Mouse (Mus musculus) liver, postnatal 0 days (tissue): ENCODE results near the gene Trcg1. TPM values are rescaled to one million over a fixed set of nuclear protein-coding genes. Genes with fewer than 3 reads are reported as not detected.
A peak's percentile ranks its signal among the peaks of the same experiment; 100 is the strongest.

Experiments
- ATAC-seq: fragments of 200-750 bp; cut with Nextera tagmentation; 2 replicates; pipeline ENCODE4 v1.8.0; 2017; ENCODE audit warnings: mild to moderate bottlenecking, moderate library complexity
- DNase-seq: peaks from one replicate; pipeline ENCODE4 v3.0.0-alpha.2; 2016
- H3K27ac ChIP-seq: fragments of 300-500 bp; sonication (generic); 2 replicates; pipeline ENCODE4 v1.5.1; 2014; ENCODE audit warnings: antibody characterized with exemption, moderate library complexity, mild to moderate bottlenecking, low read depth
- H3K27me3 ChIP-seq: fragments of 300-500 bp; sonication (generic); 2 replicates; pipeline ENCODE4 v1.6.1; 2014; ENCODE audit warnings: low read length, control low read depth, mixed read lengths; ENCODE audit not compliant: insufficient read depth
- H3K36me3 ChIP-seq: fragments of 300-500 bp; sonication (generic); replicated peaks from 2 replicates; pipeline ENCODE4 v1.6.1; 2014; ENCODE audit warnings: mild to moderate bottlenecking, control low read depth, low read length, moderate library complexity, mixed read lengths; ENCODE audit not compliant: insufficient read depth
- H3K4me1 ChIP-seq: fragments of 300-500 bp; sonication (generic); 2 replicates; pipeline ENCODE4 v1.6.1; 2014; ENCODE audit warnings: antibody characterized with exemption, mild to moderate bottlenecking, control low read depth; ENCODE audit not compliant: insufficient read depth
- H3K4me2 ChIP-seq: fragments of 300-500 bp; sonication (generic); 2 replicates; pipeline ENCODE4 v1.6.1; 2014; ENCODE audit warnings: low read depth, mild to moderate bottlenecking, low read length, moderate library complexity, mixed read lengths
- H3K4me3 ChIP-seq: fragments of 300-500 bp; sonication (generic); 2 replicates; pipeline ENCODE4 v1.5.1; 2014; ENCODE audit warnings: low read depth, low read length
- H3K9ac ChIP-seq: fragments of 300-500 bp; sonication (generic); replicated peaks from 2 replicates; pipeline ENCODE4 v1.6.1; 2014; ENCODE audit warnings: mild to moderate bottlenecking, moderate library complexity
- H3K9me3 ChIP-seq: fragments of 300-500 bp; sonication (generic); 2 replicates; pipeline ENCODE4 v1.6.1; 2016; ENCODE audit warnings: mild to moderate bottlenecking, control low read depth, low read length, mixed read lengths
- CTCF ChIP-seq: sonication (generic); IDR thresholded peaks from 2 replicates; pipeline ENCODE4 v1.5.1; 2016; ENCODE audit warnings: antibody characterized with exemption, low read depth
- EP300 ChIP-seq: IDR thresholded peaks from 2 replicates; pipeline ENCODE4 v1.6.1; 2016; ENCODE audit warnings: antibody characterized with exemption, low read depth, mild to moderate bottlenecking
- WGBS: fragments of 180-500 bp; shearing (Covaris S2); extraction: QIAGEN DNeasy Blood & Tissue Kit; methylation state at CpG from one replicate; pipeline ENCODE4 v1.1.7; 2014; ENCODE audit not compliant: insufficient replicate concordance; 5-methylcytosine and 5-hydroxymethylcytosine counted together
- polyA plus RNA-seq: library from polyadenylated mRNA; unstranded; fragments of >200 nt; fragmentation: Nextera tagmentation; extraction: Ambion mirVana; gene quantifications from 2 replicates; pipeline ENCODE4 v1.2.1, GENCODE M21; 2015

Gene Trcg1
- polyA plus RNA-seq, 1 experiment from 2014 or later = not detected

DNA sequence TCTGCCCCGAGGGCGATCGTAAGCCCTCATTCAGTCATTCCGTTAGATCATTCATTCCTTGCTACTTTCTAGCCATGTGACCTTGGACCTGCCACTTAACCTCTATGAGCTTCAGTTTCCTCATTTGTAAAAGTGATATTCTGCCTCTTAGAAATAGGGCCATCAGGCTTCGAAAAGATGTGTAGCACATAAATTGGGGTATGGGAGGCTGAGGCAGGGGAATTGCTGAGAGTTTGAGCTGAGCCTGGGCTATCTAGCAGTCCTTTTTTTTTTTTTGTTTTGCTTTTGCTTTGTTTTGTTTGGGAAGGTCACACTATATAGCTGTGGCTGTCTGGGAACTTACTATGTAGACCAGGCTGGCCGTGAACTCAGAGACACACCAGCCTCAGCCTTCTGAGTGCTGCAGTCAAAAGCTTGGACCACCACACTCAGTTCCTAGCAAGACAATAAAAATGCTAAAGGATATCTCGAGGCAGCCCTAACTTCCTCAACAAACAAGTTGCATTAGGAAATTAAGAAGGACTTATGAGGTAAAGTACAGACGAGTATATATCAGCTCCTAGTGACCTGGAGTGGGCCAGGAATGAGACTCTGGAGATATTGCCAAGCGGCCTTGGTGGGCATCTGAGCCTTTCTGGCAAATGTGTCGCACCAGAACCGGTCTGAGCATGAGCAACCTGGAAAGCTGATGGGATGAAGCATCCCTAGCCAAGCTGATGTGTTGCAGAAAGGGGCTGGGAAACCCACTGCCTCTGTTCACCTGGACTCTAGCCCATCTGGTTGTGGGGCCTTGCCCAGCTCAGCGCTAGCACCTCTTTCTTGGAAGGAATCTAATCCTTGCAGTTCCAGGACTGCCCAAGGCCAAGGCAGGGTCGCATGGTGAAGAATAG, 26.7 kb downstream of the Trcg1 start:
- Histone ChIP-seq H3K4me1 (peaks cover 33% of the 10 kb centered on the region), H3K36me3 (peaks cover 12% of the 10 kb centered on the region), H3K4me2 (peak overlapping the region; percentile 91), H3K9ac (peak overlapping the region; percentile 94), H3K4me3 (peak overlapping the region; percentile 81), H3K27ac (peak overlapping the region; percentile 93), H3K27me3 (no peaks in the 10 kb centered on the region), H3K9me3 (no peaks in the 10 kb centered on the region)
- no peak for ATAC-seq
- DNase-seq = no peak
- no peak for TF ChIP-seq CTCF
- TF ChIP-seq EP300 = 0 out of 2 replicates have a peak, but pooled peaks have one; percentile 12
- WGBS = 46% methylated on average over 13 of the region's 13 CpGs

DNA sequence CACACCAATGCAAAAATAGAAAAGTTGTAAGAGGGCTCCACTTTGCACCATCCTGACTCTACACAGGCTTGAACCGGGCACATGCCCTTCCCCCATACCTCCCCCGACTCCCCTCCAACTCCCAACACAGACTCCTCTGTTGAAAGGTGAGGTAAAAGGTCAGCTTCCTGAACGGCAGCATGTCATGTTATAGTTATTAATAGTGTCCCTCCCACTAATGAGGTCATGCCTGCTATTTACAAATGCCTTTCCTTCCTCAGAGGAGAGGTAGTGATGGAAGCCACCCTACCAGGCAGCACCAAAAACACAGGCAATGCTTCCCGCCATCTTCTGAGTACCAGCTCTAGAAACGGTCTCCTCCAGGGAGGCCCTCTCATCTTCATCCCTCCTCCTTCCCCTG, 28.8 kb downstream of the Trcg1 start:
- WGBS = 50% methylated on average over 5 of the region's 5 CpGs
- Histone ChIP-seq H3K4me1 (peaks cover 40% of the 10 kb centered on the region), H3K27me3 (no peaks in the 10 kb centered on the region), H3K4me2 (no peak overlapping the region), H3K27ac (no peak overlapping the region), H3K9me3 (no peaks in the 10 kb centered on the region), H3K9ac (no peak overlapping the region), H3K4me3 (no peak overlapping the region), H3K36me3 (no peaks in the 10 kb centered on the region)
- TF ChIP-seq EP300 (no peak), CTCF (no peak)
- DNase-seq (no peak), ATAC-seq (no peak)

- no peak overlapping the region for H3K9ac ChIP-seq
- H3K9me3 ChIP-seq = no peaks in the 10 kb centered on the region
- H3K4me3 ChIP-seq = no peak overlapping the region
- DNase-seq (no peak), ATAC-seq (no peak)
- H3K36me3 ChIP-seq = no peaks in the 10 kb centered on the region
- H3K4me2 ChIP-seq = no peak overlapping the region
- H3K4me1 ChIP-seq = peaks cover 36% of the 10 kb centered on the region
- TF ChIP-seq CTCF = no peak
- TF ChIP-seq EP300 = no peak
- 0 out of 2 replicates have a peak, but pooled peaks cover 3% of the 10 kb centered on the region for H3K27me3 ChIP-seq
- WGBS = 60% methylated on average over 5 of the region's 5 CpGs
- H3K27ac ChIP-seq = no peak overlapping the region
Observed at GRCm38 (mm10) chr9:57267421-57267820, 31.1 kb downstream of the Trcg1 start.

DNA sequence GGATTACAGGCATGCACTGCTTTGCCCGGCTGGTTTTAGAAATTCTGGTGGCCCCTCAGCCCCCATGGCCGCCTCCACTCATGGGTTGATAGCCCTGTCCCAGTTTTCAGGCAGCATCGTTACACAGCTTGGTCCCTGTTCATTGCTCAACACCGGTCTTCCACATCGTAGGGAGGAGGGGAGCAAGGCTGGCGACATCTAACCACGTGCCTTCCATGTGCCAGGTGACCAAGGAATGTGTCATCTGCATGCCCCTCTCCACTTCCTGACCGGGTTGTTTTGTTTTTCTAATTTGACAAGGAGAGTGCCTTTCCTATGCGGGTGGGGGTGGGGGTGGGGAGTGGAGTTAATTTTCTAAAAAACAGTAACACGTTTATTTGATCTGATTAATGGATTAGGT, 31.7 kb downstream of the Trcg1 start:
- H3K27ac ChIP-seq = no peak overlapping the region; the same call in 1 of the 2 replicates
- peaks cover 35% of the 10 kb centered on the region for H3K4me1 ChIP-seq
- H3K36me3 ChIP-seq = no peaks in the 10 kb centered on the region
- H3K4me3 ChIP-seq = no peak overlapping the region
- TF ChIP-seq CTCF = no peak
- TF ChIP-seq EP300 = no peak
- H3K27me3 ChIP-seq = 0 out of 2 replicates have a peak, but pooled peaks cover 3% of the 10 kb centered on the region
- peak; percentile 65 for DNase-seq
- WGBS = 21% methylated on average over 10 of the region's 10 CpGs
- H3K9ac ChIP-seq = no peak overlapping the region
- ATAC-seq = peak; percentile 84
- H3K4me2 ChIP-seq = 0 out of 2 replicates have a peak overlapping the region, but pooled peaks have one; percentile 6
- H3K9me3 ChIP-seq = no peaks in the 10 kb centered on the region

- DNase-seq (no peak), ATAC-seq (0 out of 2 replicates have a peak, but pooled peaks have one; percentile 35)
- peak; percentile 19; the same call in 1 of the 2 replicates for TF ChIP-seq EP300
- peak; percentile 40 for TF ChIP-seq CTCF
- no peak overlapping the region for H3K4me3 ChIP-seq
- no peak overlapping the region for H3K27ac ChIP-seq
- no peak overlapping the region for H3K9ac ChIP-seq
- peaks cover 39% of the 10 kb centered on the region for H3K4me1 ChIP-seq
- 0 out of 2 replicates have a peak overlapping the region, but pooled peaks have one; percentile 6 for H3K4me2 ChIP-seq
- H3K9me3 ChIP-seq = no peaks in the 10 kb centered on the region
- H3K36me3 ChIP-seq = no peaks in the 10 kb centered on the region
- 10% methylated on average over 3 of the region's 3 CpGs for WGBS
- H3K27me3 ChIP-seq = 0 out of 2 replicates have a peak, but pooled peaks cover 3% of the 10 kb centered on the region
Observed at GRCm38 (mm10) chr9:57268575-57268974, 32.2 kb downstream of the Trcg1 start.

DNA sequence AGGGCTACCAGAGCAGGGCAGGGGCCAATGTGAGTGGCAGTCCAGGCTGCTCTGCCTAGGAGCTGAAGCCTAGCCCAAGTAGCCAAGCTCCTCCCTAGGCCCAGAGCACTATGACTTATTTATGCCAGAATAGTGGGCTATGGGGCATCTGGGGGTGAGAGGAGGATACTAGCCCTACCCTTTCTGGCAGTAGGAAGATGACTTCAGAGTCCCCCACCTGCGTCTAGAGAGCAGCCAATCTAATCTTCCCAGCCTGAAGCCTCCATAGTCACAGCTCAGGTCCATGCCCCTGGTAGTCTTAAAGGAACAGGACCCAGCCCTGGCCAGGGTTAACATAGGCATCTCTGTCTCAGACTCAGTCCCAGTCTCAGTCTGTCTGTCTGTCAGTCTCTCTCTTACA, 33.0 kb downstream of the Trcg1 start:
- Histone ChIP-seq H3K27me3 (0 out of 2 replicates have a peak, but pooled peaks cover 3% of the 10 kb centered on the region), H3K4me1 (peaks cover 43% of the 10 kb centered on the region), H3K36me3 (no peaks in the 10 kb centered on the region), H3K27ac (no peak overlapping the region), H3K9me3 (no peaks in the 10 kb centered on the region), H3K9ac (no peak overlapping the region), H3K4me3 (no peak overlapping the region), H3K4me2 (no peak overlapping the region)
- ATAC-seq (no peak), DNase-seq (no peak)
- TF ChIP-seq EP300 (no peak), CTCF (no peak)
- WGBS = 63% methylated on average over 1 of the region's 1 CpGs
